Mouse (Mus musculus): ENCODE results near the gene Nutf2. TPM values are rescaled to one million over a fixed set of nuclear protein-coding genes. Genes with fewer than 3 reads are reported as not detected.

The Nutf2 gene
- polyA plus RNA-seq, 1 experiment from 2014 or later: 418 TPM

GRCm38 (mm10) chr8:105900180-105900940 lies 40.0 kb downstream of the Nutf2 start, which contains the start of gene Pskh1:
TSS of gene Pskh1 (plus strand) at chr8:105900441.
- under 1% methylated on average over 68 of the region's 68 CpGs for WGBS
- Histone ChIP-seq H3K36me3 (peaks cover under 1% of the 10 kb centered on the region; the same call in 1 of the 2 replicates), H3K4me1 (peaks cover 11% of the 10 kb centered on the region), H3K27ac (replicated peaks) (peak within 1 kb of the TSS; percentile 97), H3K9me3 (replicated peaks) (no peaks in the 10 kb centered on the region), H3K4me3 (peak within 1 kb of the TSS; percentile 89), H3K27me3 (ENCODE audit: low read depth, poor library complexity, severe bottlenecking) (no peaks in the 10 kb centered on the region)
- peak; percentile 95 for DNase-seq (ENCODE audit: low spot score)

GRCm38 (mm10) chr8:105900941-105901616 lies 40.7 kb downstream of the Nutf2 start:
- 44% methylated on average over 16 of the region's 16 CpGs for WGBS
- peaks cover 11% of the 10 kb centered on the region for H3K4me1 ChIP-seq
- H3K27me3 ChIP-seq (ENCODE audit: low read depth, poor library complexity, severe bottlenecking): no peaks in the 10 kb centered on the region
- no peaks in the 10 kb centered on the region for H3K9me3 ChIP-seq (replicated peaks)
- peak overlapping the region; percentile 89 for H3K4me3 ChIP-seq
- peak overlapping the region; percentile 97 for H3K27ac ChIP-seq (replicated peaks)
- no peaks in the 10 kb centered on the region for H3K36me3 ChIP-seq
- no peak for DNase-seq (ENCODE audit: low spot score)

- Histone ChIP-seq H3K9me3 (replicated peaks) (no peaks in the 10 kb centered on the region), H3K4me1 (no peaks in the 10 kb centered on the region), H3K27me3 (ENCODE audit: low read depth, poor library complexity, severe bottlenecking) (no peaks in the 10 kb centered on the region), H3K27ac (replicated peaks) (no peak overlapping the region), H3K36me3 (peaks cover 42% of the 10 kb centered on the region), H3K4me3 (no peak overlapping the region)
- whole genome bisulfite sequencing: 90% methylated on average over 3 of the region's 3 CpGs
- DNase-seq (ENCODE audit: low spot score): no peak
Observed at GRCm38 (mm10) chr8:105919390-105919789, 59.0 kb downstream of the Nutf2 start.

GRCm38 (mm10) chr8:105925123-105925522 lies 64.7 kb downstream of the Nutf2 start:
- peaks cover 24% of the 10 kb centered on the region for H3K36me3 ChIP-seq
- H3K27ac ChIP-seq (replicated peaks): no peak overlapping the region
- H3K27me3 ChIP-seq (ENCODE audit: low read depth, poor library complexity, severe bottlenecking): no peaks in the 10 kb centered on the region
- 73% methylated on average over 3 of the region's 3 CpGs for WGBS
- H3K4me3 ChIP-seq: no peak overlapping the region
- H3K4me1 ChIP-seq: 0 out of 2 replicates have a peak, but pooled peaks cover 4% of the 10 kb centered on the region
- DNase-seq (ENCODE audit: low spot score): no peak
- H3K9me3 ChIP-seq (replicated peaks): no peaks in the 10 kb centered on the region

Other genes with a start within 250 kb of the Nutf2 start
- gene Ctcf, start 224.0 kb upstream of the Nutf2 start, polyA plus RNA-seq (2016; fragmentation: Nextera tagmentation; extraction: Ambion mirVana): 137 TPM in 2 replicates
- gene Agrp, start 223.2 kb upstream of the Nutf2 start, polyA plus RNA-seq (2016; fragmentation: Nextera tagmentation; extraction: Ambion mirVana): 0.29 and 0.62 TPM in 2 replicates
- gene Carmil2, start 174.3 kb upstream of the Nutf2 start, polyA plus RNA-seq (2016; fragmentation: Nextera tagmentation; extraction: Ambion mirVana): 2.0 and 3.5 TPM in 2 replicates
- gene Acd, start 159.5 kb upstream of the Nutf2 start, polyA plus RNA-seq (2016; fragmentation: Nextera tagmentation; extraction: Ambion mirVana): 76.5 and 89.9 TPM in 2 replicates
- gene Pard6a, start 159.4 kb upstream of the Nutf2 start, polyA plus RNA-seq (2016; fragmentation: Nextera tagmentation; extraction: Ambion mirVana): 25.9 and 28.2 TPM in 2 replicates
- not detected in 2 replicates for gene 4933405L10Rik, start 152.9 kb upstream of the Nutf2 start, polyA plus RNA-seq (2016; fragmentation: Nextera tagmentation; extraction: Ambion mirVana)
- 45.1 and 52.7 TPM in 2 replicates for gene Enkd1, start 152.4 kb upstream of the Nutf2 start, polyA plus RNA-seq (2016; fragmentation: Nextera tagmentation; extraction: Ambion mirVana)
- 35.0 and 39.5 TPM in 2 replicates for gene Gfod2, start 101.9 kb upstream of the Nutf2 start, polyA plus RNA-seq (2016; fragmentation: Nextera tagmentation; extraction: Ambion mirVana)
- 9.6 and 11.4 TPM in 2 replicates for gene Ranbp10, start 33.2 kb upstream of the Nutf2 start, polyA plus RNA-seq (2016; fragmentation: Nextera tagmentation; extraction: Ambion mirVana)
- 0.22 and 0.23 TPM in 2 replicates for gene Tsnaxip1, start 32.8 kb upstream of the Nutf2 start, polyA plus RNA-seq (2016; fragmentation: Nextera tagmentation; extraction: Ambion mirVana)
- gene Cenpt, start 7.3 kb upstream of the Nutf2 start, polyA plus RNA-seq (2016; fragmentation: Nextera tagmentation; extraction: Ambion mirVana): 55.7 and 62.6 TPM in 2 replicates
- gene Thap11, start 5.4 kb upstream of the Nutf2 start, polyA plus RNA-seq (2016; fragmentation: Nextera tagmentation; extraction: Ambion mirVana): 82.2 and 88.1 TPM in 2 replicates
- gene Edc4, start 20.3 kb downstream of the Nutf2 start, polyA plus RNA-seq (2016; fragmentation: Nextera tagmentation; extraction: Ambion mirVana): 74.0 and 81.5 TPM in 2 replicates
- gene Nrn1l, start 33.0 kb downstream of the Nutf2 start, polyA plus RNA-seq (2016; fragmentation: Nextera tagmentation; extraction: Ambion mirVana): 0.39 and 0.54 TPM in 2 replicates
- gene Pskh1, start 39.9 kb downstream of the Nutf2 start, polyA plus RNA-seq (2016; fragmentation: Nextera tagmentation; extraction: Ambion mirVana): 29.9 and 32.2 TPM in 2 replicates
- 1.3 and 1.4 TPM in 2 replicates for gene Ctrl, start 73.3 kb downstream of the Nutf2 start, polyA plus RNA-seq (2016; fragmentation: Nextera tagmentation; extraction: Ambion mirVana)
- 29.1 TPM in 2 replicates for gene Psmb10, start 77.9 kb downstream of the Nutf2 start, polyA plus RNA-seq (2016; fragmentation: Nextera tagmentation; extraction: Ambion mirVana)
- gene Lcat, start 82.8 kb downstream of the Nutf2 start, polyA plus RNA-seq (2016; fragmentation: Nextera tagmentation; extraction: Ambion mirVana): 1.0 and 1.2 TPM in 2 replicates
- 16.9 and 18.7 TPM in 2 replicates for gene Slc12a4, start 105.5 kb downstream of the Nutf2 start, polyA plus RNA-seq (2016; fragmentation: Nextera tagmentation; extraction: Ambion mirVana)
- not detected in 2 replicates for gene Dpep3, start 118.8 kb downstream of the Nutf2 start, polyA plus RNA-seq (2016; fragmentation: Nextera tagmentation; extraction: Ambion mirVana)
- 21.4 and 21.5 TPM in 2 replicates for gene Dus2, start 130.8 kb downstream of the Nutf2 start, polyA plus RNA-seq (2016; fragmentation: Nextera tagmentation; extraction: Ambion mirVana)
- gene Dpep2nb, start 145.4 kb downstream of the Nutf2 start, polyA plus RNA-seq (2016; fragmentation: Nextera tagmentation; extraction: Ambion mirVana): 0.17 TPM in 1 of 2 replicates, not detected in the other
- 22.6 and 23.0 TPM in 2 replicates for gene Ddx28, start 151.3 kb downstream of the Nutf2 start, polyA plus RNA-seq (2016; fragmentation: Nextera tagmentation; extraction: Ambion mirVana)
- gene Nfatc3, start 198.3 kb downstream of the Nutf2 start, polyA plus RNA-seq (2016; fragmentation: Nextera tagmentation; extraction: Ambion mirVana): 5.3 and 5.9 TPM in 2 replicates